Mouse (Mus musculus): Measurements from ENCODE around the gene Nos3. TPM values are rescaled to one million over a fixed set of nuclear protein-coding genes. Genes with fewer than 3 reads are reported as not detected.

The Nos3 gene
- polyA plus RNA-seq, 1 experiment from 2014 or later: 18.8 TPM

- Histone ChIP-seq H3K9ac (no peak overlapping the region), H3K36me3 (no peaks in the 10 kb centered on the region), H3K9me3 (no peaks in the 10 kb centered on the region), H3K27me3 (peaks cover 32% of the 10 kb centered on the region), H3K4me3 (peak overlapping the region; percentile 44; the same call in 1 of the 2 replicates), H3K4me1 (peaks cover 82% of the 10 kb centered on the region), H3K4me2 (peak overlapping the region; percentile 92), H3K27ac (no peak overlapping the region)
- ATAC-seq (ENCODE audit: borderline replicate concordance, extremely low read depth, low FRiP score, low TSS enrichment): no peak
- WGBS: 27% methylated on average over 7 of the region's 7 CpGs
Measured at GRCm38 (mm10) chr5:24347186-24347875, 17.3 kb upstream of the Nos3 start.

- 0 out of 2 replicates have a peak, but pooled peaks have one; percentile 4 for ATAC-seq (ENCODE audit: borderline replicate concordance, extremely low read depth, low FRiP score, low TSS enrichment)
- H3K27me3 ChIP-seq: peaks cover 40% of the 10 kb centered on the region
- no peaks in the 10 kb centered on the region for H3K9me3 ChIP-seq
- WGBS: under 1% methylated on average over 36 of the region's 41 CpGs
- H3K9ac ChIP-seq: no peak overlapping the region; the same call in 1 of the 2 replicates
- peaks cover 82% of the 10 kb centered on the region for H3K4me1 ChIP-seq
- H3K36me3 ChIP-seq: no peaks in the 10 kb centered on the region
- peak overlapping the region; percentile 92 for H3K4me2 ChIP-seq
- no peak overlapping the region for H3K27ac ChIP-seq
- H3K4me3 ChIP-seq: peak overlapping the region; percentile 44
Measured at GRCm38 (mm10) chr5:24348128-24348527, 16.5 kb upstream of the Nos3 start.

- peaks cover 44% of the 10 kb centered on the region for H3K27me3 ChIP-seq
- WGBS: under 1% methylated on average over 27 of the region's 30 CpGs
- peak overlapping the region; percentile 92 for H3K4me2 ChIP-seq
- H3K27ac ChIP-seq: no peak overlapping the region
- peaks cover 80% of the 10 kb centered on the region for H3K4me1 ChIP-seq
- peak overlapping the region; percentile 44 for H3K4me3 ChIP-seq
- H3K36me3 ChIP-seq: no peaks in the 10 kb centered on the region
- no peak overlapping the region for H3K9ac ChIP-seq
- no peak for ATAC-seq (ENCODE audit: borderline replicate concordance, extremely low read depth, low FRiP score, low TSS enrichment)
- no peaks in the 10 kb centered on the region for H3K9me3 ChIP-seq
Measured at GRCm38 (mm10) chr5:24348546-24348945, 16.1 kb upstream of the Nos3 start.

GRCm38 (mm10) chr5:24350073-24350472, 14.5 kb upstream of the Nos3 start:
- peak overlapping the region; percentile 66; the same call in 1 of the 2 replicates for H3K4me3 ChIP-seq
- no peaks in the 10 kb centered on the region for H3K36me3 ChIP-seq
- peaks cover 59% of the 10 kb centered on the region for H3K27me3 ChIP-seq
- H3K9ac ChIP-seq: no peak overlapping the region
- no peak overlapping the region for H3K27ac ChIP-seq
- no peaks in the 10 kb centered on the region for H3K9me3 ChIP-seq
- 48% methylated on average over 3 of the region's 3 CpGs for WGBS
- H3K4me2 ChIP-seq: peak overlapping the region; percentile 98
- H3K4me1 ChIP-seq: peaks cover 65% of the 10 kb centered on the region
- ATAC-seq (ENCODE audit: borderline replicate concordance, extremely low read depth, low FRiP score, low TSS enrichment): no peak

- no peak for ATAC-seq (ENCODE audit: borderline replicate concordance, extremely low read depth, low FRiP score, low TSS enrichment)
- H3K27ac ChIP-seq: peak overlapping the region; percentile 92
- 28% methylated on average over 15 of the region's 15 CpGs for WGBS
- H3K4me3 ChIP-seq: peak overlapping the region; percentile 66
- H3K9ac ChIP-seq: peak overlapping the region; percentile 50
- H3K36me3 ChIP-seq: no peaks in the 10 kb centered on the region
- peaks cover 59% of the 10 kb centered on the region for H3K4me1 ChIP-seq
- H3K4me2 ChIP-seq: peak overlapping the region; percentile 98
- H3K9me3 ChIP-seq: no peaks in the 10 kb centered on the region
- peaks cover 59% of the 10 kb centered on the region for H3K27me3 ChIP-seq
Measured at GRCm38 (mm10) chr5:24350531-24351250, 13.9 kb upstream of the Nos3 start.

- peak within 1 kb of the TSS; percentile 98 for H3K4me2 ChIP-seq
- peak within 1 kb of the TSS; percentile 50 for H3K9ac ChIP-seq
- H3K9me3 ChIP-seq: no peaks in the 10 kb centered on the region
- H3K4me3 ChIP-seq: peak within 1 kb of the TSS; percentile 66
- no peaks in the 10 kb centered on the region for H3K36me3 ChIP-seq
- H3K27me3 ChIP-seq: peaks cover 59% of the 10 kb centered on the region
- ATAC-seq (ENCODE audit: borderline replicate concordance, extremely low read depth, low FRiP score, low TSS enrichment): peak; percentile 13
- H3K4me1 ChIP-seq: peaks cover 59% of the 10 kb centered on the region
- peak within 1 kb of the TSS; percentile 92 for H3K27ac ChIP-seq
- under 1% methylated on average over 29 of the region's 53 CpGs for WGBS
Measured at GRCm38 (mm10) chr5:24351278-24351677, 13.3 kb upstream of the Nos3 start, which contains the start of gene Kcnh2. Kcnh2 (minus strand) TSS chr5:24351604.

GRCm38 (mm10) chr5:24351701-24352171, 12.9 kb upstream of the Nos3 start:
- Histone ChIP-seq H3K4me3 (peak overlapping the region; percentile 66), H3K4me1 (peaks cover 59% of the 10 kb centered on the region), H3K9me3 (no peaks in the 10 kb centered on the region), H3K27ac (peak overlapping the region; percentile 92), H3K36me3 (no peaks in the 10 kb centered on the region), H3K4me2 (peak overlapping the region; percentile 98), H3K9ac (peak overlapping the region; percentile 50; the same call in 1 of the 2 replicates), H3K27me3 (peaks cover 59% of the 10 kb centered on the region)
- under 1% methylated on average over 32 of the region's 41 CpGs for WGBS
- ATAC-seq (ENCODE audit: borderline replicate concordance, extremely low read depth, low FRiP score, low TSS enrichment): peak; percentile 81

- Histone ChIP-seq H3K9ac (no peak overlapping the region), H3K4me1 (peaks cover 56% of the 10 kb centered on the region), H3K36me3 (no peaks in the 10 kb centered on the region), H3K9me3 (no peaks in the 10 kb centered on the region), H3K27me3 (peaks cover 55% of the 10 kb centered on the region), H3K27ac (peak overlapping the region; percentile 92), H3K4me2 (peak overlapping the region; percentile 98), H3K4me3 (peak overlapping the region; percentile 66)
- ATAC-seq (ENCODE audit: borderline replicate concordance, extremely low read depth, low FRiP score, low TSS enrichment): peak; percentile 85
- WGBS: 1% methylated on average over 24 of the region's 24 CpGs
Measured at GRCm38 (mm10) chr5:24352251-24352859, 12.3 kb upstream of the Nos3 start.

- Histone ChIP-seq H3K27ac (peak overlapping the region; percentile 92; the same call in 1 of the 2 replicates), H3K9me3 (no peaks in the 10 kb centered on the region), H3K4me2 (no peak overlapping the region), H3K36me3 (no peaks in the 10 kb centered on the region), H3K27me3 (peaks cover 52% of the 10 kb centered on the region), H3K4me3 (no peak overlapping the region), H3K9ac (no peak overlapping the region), H3K4me1 (peaks cover 46% of the 10 kb centered on the region)
- no peak for ATAC-seq (ENCODE audit: borderline replicate concordance, extremely low read depth, low FRiP score, low TSS enrichment)
- 30% methylated on average over 4 of the region's 4 CpGs for WGBS
Measured at GRCm38 (mm10) chr5:24353327-24353726, 11.3 kb upstream of the Nos3 start.

- H3K4me1 ChIP-seq: peaks cover 16% of the 10 kb centered on the region
- H3K27ac ChIP-seq: no peak overlapping the region
- ATAC-seq (ENCODE audit: borderline replicate concordance, extremely low read depth, low FRiP score, low TSS enrichment): no peak
- H3K9ac ChIP-seq: no peak overlapping the region
- H3K9me3 ChIP-seq: no peaks in the 10 kb centered on the region
- no peak overlapping the region for H3K4me3 ChIP-seq
- H3K27me3 ChIP-seq: peaks cover 39% of the 10 kb centered on the region
- 39% methylated on average over 4 of the region's 4 CpGs for WGBS
- H3K4me2 ChIP-seq: no peak overlapping the region
- no peaks in the 10 kb centered on the region for H3K36me3 ChIP-seq
Measured at GRCm38 (mm10) chr5:24356764-24357163, 7.8 kb upstream of the Nos3 start.

- Histone ChIP-seq H3K4me3 (no peak overlapping the region), H3K27ac (no peak overlapping the region), H3K9me3 (no peaks in the 10 kb centered on the region), H3K4me2 (no peak overlapping the region), H3K4me1 (peaks cover 9% of the 10 kb centered on the region), H3K9ac (no peak overlapping the region), H3K36me3 (no peaks in the 10 kb centered on the region), H3K27me3 (peaks cover 32% of the 10 kb centered on the region)
- 9% methylated on average over 7 of the region's 7 CpGs for WGBS
- ATAC-seq (ENCODE audit: borderline replicate concordance, extremely low read depth, low FRiP score, low TSS enrichment): no peak
Measured at GRCm38 (mm10) chr5:24357461-24357860, 7.1 kb upstream of the Nos3 start.
